Mouse (Mus musculus): ENCODE measurements around the gene Hectd3. TPM values are rescaled to one million over a fixed set of nuclear protein-coding genes. Genes with fewer than 3 reads are reported as not detected.

The Hectd3 gene
- total and polyA plus RNA-seq, 3 experiments = 6.6 to 8.6 (median 7.8) TPM

GRCm38 (mm10) chr4:116987122-116987456, 8.0 kb upstream of the Hectd3 start:
- Histone ChIP-seq H3K4me2 (ENCODE audit: insufficient read depth, low read depth, poor library complexity, severe bottlenecking) (no peak overlapping the region), H3K9ac (ENCODE audit: insufficient read depth, low read depth) (no peak overlapping the region), H3K27me3 (replicated peaks) (no peaks in the 10 kb centered on the region), H3K9me3 (replicated peaks; ENCODE audit: low read length) (no peaks in the 10 kb centered on the region), H3K27ac (ENCODE audit: insufficient read depth, low read depth) (no peak overlapping the region), H3K36me3 (replicated peaks in 1 of 2; ENCODE audit: control insufficient read depth in 1 of 2, insufficient read depth in 1 of 2, low read length in 1 of 2) (peaks cover 9 to 36% of the 10 kb centered on the region in 2 experiments), H3K79me2 (replicated peaks; ENCODE audit: control insufficient read depth, extremely low read depth, insufficient read depth, poor library complexity, severe bottlenecking) (no peaks in the 10 kb centered on the region), H3K4me3 (replicated peaks in 1 of 3; ENCODE audit: low read depth in 2 of 3, low read length in 2 of 3, poor library complexity in 1 of 3) (no peak overlapping the region), H3K4me1 (ENCODE audit: control insufficient read depth in 1 of 2, insufficient read depth in 2 of 2) (peaks cover 0 to 7% of the 10 kb centered on the region in 2 experiments; a peak in 2 of 4 replicates)
- TF ChIP-seq ZKSCAN1 (IDR thresholded peaks at IDR 0.05; ENCODE audit: borderline replicate concordance, low read depth, low read length) = no peak
- no peak for TF ChIP-seq E2F4 (IDR thresholded peaks at IDR 0.05; ENCODE audit: insufficient replicate concordance, low read depth, low read length)
- no peak for TF ChIP-seq TBP (conservative IDR thresholded peaks at IDR 0.05; ENCODE audit: low read depth, low read length)
- dilution Hi-C loops (cut with MboI; ENCODE audit: extremely low pct_ligation_motif_present, extremely low pct_unique_long_range_greater_than_20kb, low sequenced_read_pairs) (no loop called here), in situ Hi-C loops (cut with MboI; ENCODE audit: low pct_ligation_motif_present, low pct_unique_long_range_greater_than_20kb, low sequenced_read_pairs) (no loop called here)
- no peak for DNase-seq (ENCODE audit: extremely low read depth)

GRCm38 (mm10) chr4:116989731-116990130, 5.4 kb upstream of the Hectd3 start:
- Histone ChIP-seq H3K36me3 (replicated peaks in 1 of 2; ENCODE audit: control insufficient read depth in 1 of 2, insufficient read depth in 1 of 2, low read length in 1 of 2) (peaks cover 12 to 42% of the 10 kb centered on the region in 2 experiments), H3K4me3 (replicated peaks in 1 of 3; ENCODE audit: low read depth in 2 of 3, low read length in 2 of 3, poor library complexity in 1 of 3) (no peak overlapping the region), H3K79me2 (replicated peaks; ENCODE audit: control insufficient read depth, extremely low read depth, insufficient read depth, poor library complexity, severe bottlenecking) (no peaks in the 10 kb centered on the region), H3K4me1 (ENCODE audit: control insufficient read depth in 1 of 2, insufficient read depth in 2 of 2) (peaks cover 0 to 22% of the 10 kb centered on the region in 2 experiments; a peak in 2 of 4 replicates), H3K27ac (ENCODE audit: insufficient read depth, low read depth) (no peak overlapping the region), H3K9ac (ENCODE audit: insufficient read depth, low read depth) (no peak overlapping the region), H3K9me3 (replicated peaks; ENCODE audit: low read length) (no peaks in the 10 kb centered on the region), H3K27me3 (replicated peaks) (no peaks in the 10 kb centered on the region), H3K4me2 (ENCODE audit: insufficient read depth, low read depth, poor library complexity, severe bottlenecking) (no peak overlapping the region)
- no peak for DNase-seq (ENCODE audit: extremely low read depth)
- in situ Hi-C loops (cut with MboI; ENCODE audit: low pct_ligation_motif_present, low pct_unique_long_range_greater_than_20kb, low sequenced_read_pairs) = loop anchor here (5.0 kb wide), 1 partner anchor 167 kb away; the partner anchor contains the start of gene Hpdl
- no peak for TF ChIP-seq SMC3 (IDR thresholded peaks at IDR 0.05; ENCODE audit: low read depth, low read length)
- no peak for TF ChIP-seq UBTF (IDR thresholded peaks at IDR 0.05; ENCODE audit: low read depth, low read length)
- no peak for TF ChIP-seq RAD21 (IDR thresholded peaks at IDR 0.05; ENCODE audit: low read depth, low read length)
- no peak for TF ChIP-seq ZNF384 (IDR thresholded peaks at IDR 0.05; ENCODE audit: low read depth, low read length)
- no peak for TF ChIP-seq MXI1 (IDR thresholded peaks at IDR 0.05; ENCODE audit: low read depth, low read length)
- no peak for TF ChIP-seq MAFK (IDR thresholded peaks at IDR 0.05; ENCODE audit: insufficient replicate concordance, low read length)
- TF ChIP-seq E2F4 (IDR thresholded peaks at IDR 0.05; ENCODE audit: insufficient replicate concordance, low read depth, low read length) = no peak
- no peak for TF ChIP-seq CTCF (conservative IDR thresholded peaks at IDR 0.05 in 1 of 2, IDR thresholded peaks at IDR 0.05 in 1 of 2; ENCODE audit: low read depth in 2 of 2, low read length in 2 of 2)
- no peak for TF ChIP-seq JUN (IDR thresholded peaks at IDR 0.05; ENCODE audit: insufficient read depth, low read depth, low read length)
- no peak for TF ChIP-seq JUND (conservative IDR thresholded peaks at IDR 0.05; ENCODE audit: low read depth, low read length)
- no peak for TF ChIP-seq POLR2AphosphoS2 (IDR thresholded peaks at IDR 0.05; ENCODE audit: low read depth, low read length)
- no peak for TF ChIP-seq ZMIZ1 (IDR thresholded peaks at IDR 0.05; ENCODE audit: low read depth, low read length)
- TF ChIP-seq EP300 (IDR thresholded peaks at IDR 0.05; ENCODE audit: low read length) = no peak
- TF ChIP-seq USF1 (IDR thresholded peaks at IDR 0.05; ENCODE audit: low read depth, low read length) = no peak
- TF ChIP-seq NELFE (IDR thresholded peaks at IDR 0.05; ENCODE audit: low read depth, low read length) = no peak
- dilution Hi-C loops (cut with MboI; ENCODE audit: extremely low pct_ligation_motif_present, extremely low pct_unique_long_range_greater_than_20kb, low sequenced_read_pairs) = no loop called here

All from CH12.LX (cell line).